Mouse (Mus musculus): ENCODE measurements at regions not wholly inside any gene's neighbourhood (a gene's known extent, or its start where the extent isn't known, plus 50 kb on each side); places are given as distances from the start of the nearest gene placed in this dataset.

DNA sequence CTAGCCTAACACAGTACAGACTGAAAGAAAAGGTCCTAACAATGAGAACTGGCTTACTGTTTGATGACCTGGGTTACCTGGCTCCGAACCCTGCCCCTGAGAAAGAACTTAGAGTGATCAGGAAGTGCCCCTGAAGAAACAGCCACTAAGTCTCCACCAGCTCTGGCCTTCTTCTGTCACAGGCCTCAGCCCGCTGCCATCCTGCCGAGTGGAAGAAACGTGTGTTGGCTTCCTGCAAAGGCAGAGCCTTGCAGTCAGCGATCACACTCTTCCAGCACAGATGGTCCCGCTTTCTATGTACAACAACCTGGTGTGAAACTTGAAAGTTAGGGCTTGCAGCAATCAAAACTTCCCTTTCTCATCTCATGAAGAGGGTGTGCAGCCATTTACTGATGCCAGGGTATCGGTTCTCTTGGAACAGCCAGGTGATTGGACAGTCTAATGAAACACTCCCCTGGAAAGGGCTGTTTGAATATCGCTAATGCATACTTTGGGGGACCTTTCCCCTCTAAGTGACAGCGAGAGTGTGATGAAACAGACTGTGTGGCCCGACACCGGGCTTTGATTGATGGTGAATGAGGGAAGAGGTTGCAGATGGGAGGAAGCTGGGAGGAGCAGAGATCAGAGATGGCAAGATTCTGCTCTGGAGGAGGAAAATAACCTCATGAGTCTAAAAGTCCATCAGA is 89.4 kb upstream of the Elac2 start:
- DNase-seq: no peak
- intact Hi-C loops (cut with DNase I; ENCODE audit: low total_unique reads): no loop called here

DNA sequence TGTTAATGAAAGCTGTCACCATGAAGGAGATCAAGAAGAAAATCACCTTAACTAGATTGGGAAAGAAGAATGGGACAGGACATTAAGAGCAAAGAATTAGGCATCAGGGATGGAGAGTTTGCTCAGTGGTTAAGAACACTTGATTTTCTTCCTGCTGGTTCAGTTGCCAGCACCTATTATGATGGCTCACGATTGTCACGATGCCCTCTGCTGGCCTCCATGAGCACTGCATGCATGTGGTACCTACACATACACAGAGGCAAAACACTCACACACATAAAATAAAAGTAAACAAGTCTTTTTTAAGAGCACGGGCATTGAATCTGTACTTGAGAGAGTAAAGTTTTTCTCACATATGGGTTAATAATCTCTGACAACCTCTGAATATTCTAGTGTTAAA is 88.1 kb upstream of the Elac2 start:
- no peak for DNase-seq
- intact Hi-C loops (cut with DNase I; ENCODE audit: low total_unique reads): no loop called here

GRCm38 (mm10) chr11:64895804-64896466 is 82.9 kb upstream of the Elac2 start:
- intact Hi-C loops (cut with DNase I; ENCODE audit: low total_unique reads): no loop called here
- no peak for DNase-seq

DNA sequence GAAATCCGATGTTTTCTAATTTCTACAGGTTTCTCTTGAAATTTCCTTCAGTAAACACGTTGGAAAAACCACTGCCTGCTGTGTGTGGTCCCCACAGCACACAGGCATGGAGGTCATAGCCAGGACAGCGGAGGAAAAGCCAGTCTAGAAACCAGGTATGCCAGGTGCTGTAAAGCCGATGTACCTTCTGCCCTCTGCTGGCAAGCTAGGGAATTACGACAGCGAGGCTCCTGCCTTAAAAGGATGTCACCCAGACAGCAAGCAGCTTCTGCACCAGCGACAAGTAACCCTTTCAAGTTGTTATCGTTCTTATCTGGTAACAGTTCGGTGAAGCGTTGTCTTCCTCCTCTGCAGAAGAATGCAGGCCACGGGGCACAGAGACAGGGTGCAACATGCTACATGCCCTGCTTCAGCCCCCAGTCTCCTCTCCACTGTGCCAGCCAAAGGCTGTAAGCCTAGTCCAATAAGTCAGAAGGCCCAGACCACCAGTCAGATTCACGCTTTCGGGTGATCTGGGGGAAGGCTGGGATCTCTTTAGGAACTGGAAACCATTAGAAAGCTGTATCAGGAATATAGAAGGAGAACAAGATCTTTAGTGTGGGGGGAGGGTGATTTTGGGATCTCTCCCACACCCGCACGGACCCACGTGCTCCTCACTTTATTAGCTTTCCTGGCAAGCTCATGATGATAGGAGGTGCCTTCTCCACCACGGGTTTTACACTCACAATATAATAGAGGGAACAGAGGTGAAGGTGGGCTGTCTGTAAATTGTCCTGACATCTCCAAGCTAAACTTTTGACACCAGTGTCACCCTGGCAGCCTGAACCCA is 79.9 kb upstream of the Elac2 start:
- intact Hi-C loops (cut with DNase I; ENCODE audit: low total_unique reads): no loop called here
- peak; percentile 63 for DNase-seq

GRCm38 (mm10) chr11:64899587-64900278 is 79.1 kb upstream of the Elac2 start:
- DNase-seq: no peak
- intact Hi-C loops (cut with DNase I; ENCODE audit: low total_unique reads): no loop called here

GRCm38 (mm10) chr11:64916783-64917182 is 62.1 kb upstream of the Elac2 start:
- intact Hi-C loops (cut with DNase I; ENCODE audit: low total_unique reads): no loop called here
- peak; percentile 20 for DNase-seq

DNA sequence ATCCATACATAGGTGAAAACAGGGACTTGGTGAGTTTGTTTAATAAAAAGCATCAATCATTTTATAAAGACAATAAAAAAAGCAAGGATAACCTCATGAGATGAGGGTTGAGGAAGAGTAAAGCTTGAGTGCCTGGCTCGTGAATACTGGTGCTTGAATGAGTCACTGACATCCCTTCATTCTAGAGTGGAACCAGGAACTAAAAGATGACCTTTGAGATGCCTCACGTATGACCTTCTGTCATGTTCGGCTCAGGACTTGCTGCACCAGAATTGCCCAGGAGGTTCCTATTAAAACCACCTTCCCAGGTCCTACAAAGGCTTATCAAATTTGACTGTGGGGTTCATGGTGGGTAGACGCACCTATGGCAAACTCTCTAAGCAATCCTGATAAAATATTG is 61.5 kb upstream of the Elac2 start:
- intact Hi-C loops (cut with DNase I; ENCODE audit: low total_unique reads): no loop called here

DNA sequence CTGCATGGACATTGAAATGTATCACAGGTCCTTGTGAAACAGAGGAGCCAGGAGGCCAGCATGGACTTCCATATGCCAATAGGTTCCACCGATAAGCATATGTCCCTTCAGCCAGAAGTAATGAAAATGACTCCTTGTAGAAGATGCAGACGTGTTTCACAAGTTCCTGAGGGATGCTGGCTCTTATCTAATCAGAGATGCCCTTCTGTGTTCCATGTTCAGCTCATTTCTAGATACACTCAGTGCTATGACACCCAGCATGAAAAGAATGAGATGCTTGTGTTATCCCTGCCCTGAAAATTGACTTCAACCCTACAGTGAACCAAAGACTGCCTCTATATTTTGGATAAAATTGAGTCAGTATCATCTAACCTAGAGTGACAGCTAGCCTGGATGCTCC is 53.8 kb upstream of the Elac2 start:
- DNase-seq: no peak
- intact Hi-C loops (cut with DNase I; ENCODE audit: low total_unique reads): no loop called here

More for the DNA sequence above, 61.5 kb upstream of the Elac2 start:
- DNase-seq: no peak

- DNase-seq: peak; percentile 20
- intact Hi-C loops (cut with DNase I; ENCODE audit: low total_unique reads): no loop called here
These were observed 52.9 kb upstream of the Elac2 start for GRCm38 (mm10) chr11:64925970-64926369.

Small RNA genes in the stretch of these regions (microRNA-seq; reads per million reads assigned to microRNA genes)
- 0 reads per million in 2 experiments for gene Gm24275
